Mouse (Mus musculus): ENCODE data around the gene Calcb. TPM values are rescaled to one million over a fixed set of nuclear protein-coding genes. Genes with fewer than 3 reads are reported as not detected.

The Calcb gene
- not detected in 2 replicates for polyA plus RNA-seq (2015; fragmentation: Nextera tagmentation; extraction: Ambion mirVana)

GRCm38 (mm10) chr7:114718300-114718699 lies at the start of gene Calcb:
Gene Calcb (plus strand): TSS chr7:114718643.
- H3K27me3 ChIP-seq (ENCODE audit: insufficient read depth, low read length) = peaks cover 33% of the 10 kb centered on the region
- no peaks in the 10 kb centered on the region for H3K9me3 ChIP-seq (ENCODE audit: low read length)
- DNase-seq (no peak), ATAC-seq (no peak)
- 5% methylated on average over 11 of the region's 11 CpGs for WGBS (ENCODE audit: insufficient replicate concordance)
- H3K27ac ChIP-seq (ENCODE audit: low read depth) = no peak within 1 kb of the TSS
- H3K4me2 ChIP-seq (ENCODE audit: low read depth, low read length) = no peak within 1 kb of the TSS
- TF ChIP-seq CTCF (IDR thresholded peaks at IDR 0.05; ENCODE audit: low read depth) (no peak), EP300 (IDR thresholded peaks at IDR 0.05; ENCODE audit: low read depth) (no peak)
- H3K36me3 ChIP-seq (replicated peaks; ENCODE audit: insufficient read depth, low read length) = no peaks in the 10 kb centered on the region
- H3K4me3 ChIP-seq (ENCODE audit: low read depth, low read length) = no peak within 1 kb of the TSS
- H3K4me1 ChIP-seq (ENCODE audit: insufficient read depth) = no peaks in the 10 kb centered on the region
- H3K9ac ChIP-seq (replicated peaks) = no peak within 1 kb of the TSS

GRCm38 (mm10) chr7:114671405-114671804 lies 47.0 kb upstream of the Calcb start:
- Histone ChIP-seq H3K4me2 (ENCODE audit: low read depth, low read length) (no peak overlapping the region), H3K36me3 (replicated peaks; ENCODE audit: insufficient read depth, low read length) (no peaks in the 10 kb centered on the region), H3K9me3 (ENCODE audit: low read length) (no peaks in the 10 kb centered on the region), H3K27me3 (ENCODE audit: insufficient read depth, low read length) (no peaks in the 10 kb centered on the region), H3K27ac (ENCODE audit: low read depth) (no peak overlapping the region), H3K4me1 (ENCODE audit: insufficient read depth) (no peaks in the 10 kb centered on the region), H3K9ac (replicated peaks) (no peak overlapping the region), H3K4me3 (ENCODE audit: low read depth, low read length) (no peak overlapping the region)
- 32% methylated on average over 1 of the region's 1 CpGs for WGBS (ENCODE audit: insufficient replicate concordance)
- TF ChIP-seq CTCF (IDR thresholded peaks at IDR 0.05; ENCODE audit: low read depth) = no peak
- no peak for TF ChIP-seq EP300 (IDR thresholded peaks at IDR 0.05; ENCODE audit: low read depth)
- ATAC-seq (no peak), DNase-seq (no peak)

DNA sequence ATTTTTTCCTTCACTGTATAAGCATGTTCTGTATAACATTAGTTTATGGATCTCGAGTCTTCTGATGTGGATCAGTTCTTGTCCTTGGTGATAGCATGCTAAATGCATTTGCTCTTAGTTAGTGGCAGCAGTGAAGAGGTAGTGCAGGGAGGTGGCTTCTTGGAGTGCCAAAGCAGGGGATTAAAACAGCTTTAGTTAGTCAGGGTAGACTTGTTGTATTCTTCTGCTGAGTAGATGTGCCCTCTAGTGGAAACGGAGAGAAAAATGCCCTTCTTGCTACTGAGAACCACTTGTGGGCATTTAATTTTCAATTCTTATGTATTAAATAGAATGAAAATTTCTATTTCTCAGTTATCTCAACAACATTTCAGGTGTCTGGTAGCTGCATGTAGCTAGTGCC lies 45.7 kb upstream of the Calcb start:
- ATAC-seq (no peak), DNase-seq (no peak)
- no peak overlapping the region for H3K4me2 ChIP-seq (ENCODE audit: low read depth, low read length)
- 24% methylated on average over 2 of the region's 2 CpGs for WGBS (ENCODE audit: insufficient replicate concordance)
- no peak overlapping the region for H3K4me3 ChIP-seq (ENCODE audit: low read depth, low read length)
- no peaks in the 10 kb centered on the region for H3K27me3 ChIP-seq (ENCODE audit: insufficient read depth, low read length)
- H3K27ac ChIP-seq (ENCODE audit: low read depth) = no peak overlapping the region
- no peaks in the 10 kb centered on the region for H3K4me1 ChIP-seq (ENCODE audit: insufficient read depth)
- TF ChIP-seq CTCF (IDR thresholded peaks at IDR 0.05; ENCODE audit: low read depth) = peak; percentile 49
- no peak for TF ChIP-seq EP300 (IDR thresholded peaks at IDR 0.05; ENCODE audit: low read depth)
- no peaks in the 10 kb centered on the region for H3K9me3 ChIP-seq (ENCODE audit: low read length)
- no peaks in the 10 kb centered on the region for H3K36me3 ChIP-seq (replicated peaks; ENCODE audit: insufficient read depth, low read length)
- H3K9ac ChIP-seq (replicated peaks) = no peak overlapping the region

DNA sequence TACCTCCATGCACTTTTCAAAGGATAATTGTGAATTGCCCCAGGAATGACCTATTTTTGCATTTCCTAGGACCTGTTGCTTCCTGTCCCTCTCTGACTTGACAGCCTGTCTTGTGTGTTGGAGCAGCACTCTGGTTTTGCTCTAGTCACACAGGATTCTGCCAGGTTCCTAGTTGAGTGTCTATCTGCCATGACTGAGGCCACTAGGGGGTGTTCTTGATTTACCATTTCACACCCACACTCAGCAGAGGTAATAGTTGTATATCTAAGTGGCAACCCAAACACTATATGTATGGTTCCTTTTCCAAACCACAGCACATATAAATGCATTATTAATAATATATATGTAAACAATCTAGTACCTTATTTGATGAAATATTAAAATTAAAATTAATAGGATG lies 26.1 kb upstream of the Calcb start:
- Histone ChIP-seq H3K4me2 (ENCODE audit: low read depth, low read length) (no peak overlapping the region), H3K36me3 (replicated peaks; ENCODE audit: insufficient read depth, low read length) (no peaks in the 10 kb centered on the region)
- TF ChIP-seq EP300 (IDR thresholded peaks at IDR 0.05; ENCODE audit: low read depth) (no peak), CTCF (IDR thresholded peaks at IDR 0.05; ENCODE audit: low read depth) (peak; percentile 33)

GRCm38 (mm10) chr7:114700871-114701270 lies 17.6 kb upstream of the Calcb start:
- TF ChIP-seq EP300 (IDR thresholded peaks at IDR 0.05; ENCODE audit: low read depth) (no peak), CTCF (IDR thresholded peaks at IDR 0.05; ENCODE audit: low read depth) (no peak)
- Histone ChIP-seq H3K4me2 (ENCODE audit: low read depth, low read length) (no peak overlapping the region), H3K9me3 (ENCODE audit: low read length) (no peaks in the 10 kb centered on the region), H3K9ac (replicated peaks) (no peak overlapping the region), H3K36me3 (replicated peaks; ENCODE audit: insufficient read depth, low read length) (no peaks in the 10 kb centered on the region), H3K4me1 (ENCODE audit: insufficient read depth) (no peaks in the 10 kb centered on the region), H3K4me3 (ENCODE audit: low read depth, low read length) (no peak overlapping the region), H3K27me3 (ENCODE audit: insufficient read depth, low read length) (no peaks in the 10 kb centered on the region), H3K27ac (ENCODE audit: low read depth) (no peak overlapping the region)
- whole genome bisulfite sequencing (ENCODE audit: insufficient replicate concordance) = 49% methylated on average over 2 of the region's 2 CpGs
- no peak for DNase-seq
- no peak for ATAC-seq

More for the DNA sequence above, 26.1 kb upstream of the Calcb start:
- no peaks in the 10 kb centered on the region for H3K9me3 ChIP-seq (ENCODE audit: low read length)
- no peaks in the 10 kb centered on the region for H3K4me1 ChIP-seq (ENCODE audit: insufficient read depth)
- no peak for ATAC-seq
- DNase-seq = no peak
- H3K9ac ChIP-seq (replicated peaks) = no peak overlapping the region
- H3K27me3 ChIP-seq (ENCODE audit: insufficient read depth, low read length) = no peaks in the 10 kb centered on the region
- H3K4me3 ChIP-seq (ENCODE audit: low read depth, low read length) = no peak overlapping the region
- H3K27ac ChIP-seq (ENCODE audit: low read depth) = no peak overlapping the region

DNA sequence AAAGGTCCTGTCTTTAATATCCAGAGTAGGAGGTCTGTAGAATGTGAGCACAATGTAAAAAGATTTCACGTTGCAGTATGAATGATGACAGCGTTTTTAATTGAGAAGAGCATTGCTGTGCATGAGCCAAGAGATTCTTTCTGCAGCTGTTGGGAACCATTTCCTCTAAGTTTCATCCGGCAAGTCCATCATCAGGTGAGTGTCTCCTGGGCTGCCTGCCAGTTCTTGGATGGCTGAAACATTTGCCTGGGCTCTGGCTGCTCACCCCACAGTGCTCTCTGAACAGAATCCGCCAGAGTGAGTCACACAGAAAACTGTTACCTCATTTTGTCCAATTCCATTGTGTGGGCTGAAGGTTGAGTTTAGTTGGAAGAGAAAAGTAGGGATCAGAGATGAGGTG lies 11.7 kb upstream of the Calcb start:
- DNase-seq (no peak), ATAC-seq (no peak)
- H3K4me1 ChIP-seq (ENCODE audit: insufficient read depth) = no peaks in the 10 kb centered on the region
- WGBS (ENCODE audit: insufficient replicate concordance) = 73% methylated on average over 4 of the region's 4 CpGs
- no peaks in the 10 kb centered on the region for H3K27me3 ChIP-seq (ENCODE audit: insufficient read depth, low read length)
- H3K9ac ChIP-seq (replicated peaks) = no peak overlapping the region
- H3K4me3 ChIP-seq (ENCODE audit: low read depth, low read length) = no peak overlapping the region
- no peak for TF ChIP-seq EP300 (IDR thresholded peaks at IDR 0.05; ENCODE audit: low read depth)
- no peak for TF ChIP-seq CTCF (IDR thresholded peaks at IDR 0.05; ENCODE audit: low read depth)
- no peak overlapping the region for H3K4me2 ChIP-seq (ENCODE audit: low read depth, low read length)
- H3K27ac ChIP-seq (ENCODE audit: low read depth) = no peak overlapping the region
- H3K36me3 ChIP-seq (replicated peaks; ENCODE audit: insufficient read depth, low read length) = no peaks in the 10 kb centered on the region
- H3K9me3 ChIP-seq (ENCODE audit: low read length) = no peaks in the 10 kb centered on the region

GRCm38 (mm10) chr7:114707398-114707797 lies 11.0 kb upstream of the Calcb start:
- no peaks in the 10 kb centered on the region for H3K9me3 ChIP-seq (ENCODE audit: low read length)
- no peak overlapping the region for H3K27ac ChIP-seq (ENCODE audit: low read depth)
- H3K36me3 ChIP-seq (replicated peaks; ENCODE audit: insufficient read depth, low read length) = no peaks in the 10 kb centered on the region
- no peaks in the 10 kb centered on the region for H3K27me3 ChIP-seq (ENCODE audit: insufficient read depth, low read length)
- no peak for ATAC-seq
- H3K4me3 ChIP-seq (ENCODE audit: low read depth, low read length) = no peak overlapping the region
- DNase-seq = no peak
- H3K4me1 ChIP-seq (ENCODE audit: insufficient read depth) = no peaks in the 10 kb centered on the region
- no peak overlapping the region for H3K4me2 ChIP-seq (ENCODE audit: low read depth, low read length)
- 74% methylated on average over 1 of the region's 1 CpGs for WGBS (ENCODE audit: insufficient replicate concordance)
- TF ChIP-seq EP300 (IDR thresholded peaks at IDR 0.05; ENCODE audit: low read depth) = no peak
- TF ChIP-seq CTCF (IDR thresholded peaks at IDR 0.05; ENCODE audit: low read depth) = no peak
- no peak overlapping the region for H3K9ac ChIP-seq (replicated peaks)
